28 mouse cellular contexts compared by ENCODE assay signal in genomic region chr13:104506165-104506875, GRCm38 (mm10).
DNase-seq lines count a peak whose midpoint lies in the region; ATAC-seq lines count a peak whose summit lies in the region.
"Had no signal": no experiment of that assay in that cellular context is flagged by ENCODE, and none has a peak within 500 bp of the region (broad histone marks: within the 10 kb centered on the region; RNA-seq: fewer than 3 reads in every experiment).

No protein-coding gene starts in this region.

- H3K4me1 ChIP-seq in lung, embryonic 16.5 days (replicated peaks; ENCODE audit: control insufficient read depth, insufficient read depth, low read length): no peaks in the 10 kb centered on the region
- no peaks in the 10 kb centered on the region for H3K4me1 ChIP-seq in stomach, embryonic 15.5 days
- H3K4me1 ChIP-seq: forebrain, embryonic 15.5 days; midbrain, embryonic 10.5 days; neural tube, embryonic 12.5 days had no signal

- no peaks in the 10 kb centered on the region for H3K36me3 ChIP-seq in lung, embryonic 16.5 days (ENCODE audit: control insufficient read depth, insufficient read depth, low read length)
- H3K36me3 ChIP-seq in stomach, embryonic 15.5 days: no peaks in the 10 kb centered on the region
- H3K36me3 ChIP-seq: forebrain, embryonic 15.5 days; hindbrain, embryonic 13.5 days; limb, embryonic 13.5 days; midbrain, embryonic 10.5 days; neural tube, embryonic 12.5 days had no signal

- H3K27me3 ChIP-seq in lung, embryonic 16.5 days (ENCODE audit: control insufficient read depth, insufficient read depth, low read depth, low read length): no peaks in the 10 kb centered on the region
- no peaks in the 10 kb centered on the region for H3K27me3 ChIP-seq in stomach, embryonic 15.5 days (replicated peaks)
- H3K27me3 ChIP-seq: forebrain, embryonic 15.5 days; hindbrain, embryonic 13.5 days; limb, embryonic 13.5 days; neural tube, embryonic 12.5 days had no signal

- no peaks in the 10 kb centered on the region for H3K9me3 ChIP-seq in lung, embryonic 16.5 days (ENCODE audit: control insufficient read depth, low read length)
- H3K9me3 ChIP-seq in stomach, embryonic 15.5 days: no peaks in the 10 kb centered on the region
- H3K9me3 ChIP-seq: forebrain, embryonic 15.5 days; hindbrain, embryonic 13.5 days; limb, embryonic 13.5 days; midbrain, embryonic 10.5 days; neural tube, embryonic 12.5 days had no signal

- WGBS in lung, embryonic 16.5 days: 55% methylated on average over 6 of the region's 6 CpGs
- 68% methylated on average over 6 of the region's 6 CpGs for WGBS in stomach, embryonic 15.5 days

- no peak overlapping the region for H3K4me2 ChIP-seq in lung, embryonic 16.5 days (ENCODE audit: low read depth, low read length)
- no peak overlapping the region for H3K4me2 ChIP-seq in stomach, embryonic 15.5 days
- H3K4me2 ChIP-seq: forebrain, embryonic 15.5 days; heart, embryonic 11.5 days; hindbrain, embryonic 13.5 days; limb, embryonic 13.5 days; liver, embryonic 11.5 days; neural tube, embryonic 12.5 days had no signal

- DNase-seq in lung, adult 18-20 months: peak; percentile 19 to 25
- DNase-seq in lung, postnatal 25 days (ENCODE audit: low spot score): no peak
- peak; percentile 48 for DNase-seq in NIH3T3 (ENCODE audit: low read depth)
- no peak for DNase-seq in cerebellum, adult 11 months
- no peak for DNase-seq in gastrocnemius, adult 8-10 months (ENCODE audit: low spot score in 2 of 2)
- DNase-seq: adrenal gland, adult 8-10 months; B cell, adult 2 months; cerebellum, adult 9-10 months; cerebellum, postnatal 36 days; gastrocnemius, postnatal 10 days; heart, postnatal 4 days; kidney, adult 2 months; kidney, postnatal 36 days; right cerebral cortex, adult 18-20 months; thymus, adult 18-20 months; thymus, postnatal 36 days had no signal

- H3K4me3 ChIP-seq in lung, embryonic 16.5 days (ENCODE audit: low read length): no peak overlapping the region
- H3K4me3 ChIP-seq in stomach, embryonic 15.5 days (replicated peaks): no peak overlapping the region
- H3K4me3 ChIP-seq: forebrain, embryonic 15.5 days; hindbrain, embryonic 13.5 days; layer of hippocampus, adult 2 months; left cerebral cortex, adult 2 months; limb, embryonic 13.5 days; midbrain, embryonic 10.5 days; myocyte; neural tube, embryonic 12.5 days had no signal

- ATAC-seq in lung, embryonic 16.5 days (ENCODE audit: low read depth): peak; percentile 83
- peak; percentile 79 for ATAC-seq in stomach, embryonic 15.5 days (ENCODE audit: insufficient read depth, low FRiP score, low read depth)
- ATAC-seq: forebrain, embryonic 15.5 days had no signal

- H3K9ac ChIP-seq in lung, embryonic 16.5 days (ENCODE audit: low read length): no peak overlapping the region
- H3K9ac ChIP-seq in stomach, embryonic 15.5 days: no peak overlapping the region
- H3K9ac ChIP-seq: forebrain, embryonic 15.5 days; hindbrain, embryonic 13.5 days; limb, embryonic 13.5 days; neural tube, embryonic 12.5 days had no signal

- H3K27ac ChIP-seq in lung, embryonic 16.5 days (ENCODE audit: low read length): no peak overlapping the region
- no peak overlapping the region for H3K27ac ChIP-seq in stomach, embryonic 15.5 days
- H3K27ac ChIP-seq: forebrain, embryonic 15.5 days; hindbrain, embryonic 13.5 days; layer of hippocampus, adult 2 months; left cerebral cortex, adult 2 months; limb, embryonic 13.5 days; midbrain, embryonic 10.5 days; neural tube, embryonic 12.5 days had no signal

Comparison
In these comparisons a context has a peak if more than half of its experiments do, and no peak if none do; other contexts are left out.
1. DNase-seq: peak in lung, adult 18-20 months (2 of 2) and NIH3T3 (single experiment); none in lung, postnatal 25 days (single experiment), cerebellum, adult 11 months (single experiment) and gastrocnemius, adult 8-10 months (0 of 2).